Mouse (Mus musculus) brain, embryonic 14.5 days (tissue): Measurements from ENCODE around the gene Usp7.

Experiments
- CTCF ChIP-seq: fragments of 200-500 bp; IDR thresholded peaks from 2 replicates; pipeline ENCODE4 v1.5.1; 2012; ENCODE audit warnings: inconsistent platforms, mild to moderate bottlenecking, moderate library complexity, borderline replicate concordance; ENCODE audit not compliant: insufficient read depth, insufficient read length; ENCODE audit errors: extremely low read depth
- POLR2A ChIP-seq: fragments of 200-500 bp; IDR thresholded peaks from 2 replicates; pipeline ENCODE4 v1.6.1; 2012; ENCODE audit warnings: mild to moderate bottlenecking, inconsistent platforms, borderline replicate concordance; ENCODE audit not compliant: poor library complexity, insufficient read depth, insufficient read length, severe bottlenecking; ENCODE audit errors: extremely low read depth

GRCm38 (mm10) chr16:8714851-8715250, 77.3 kb downstream of the Usp7 start:
- TF ChIP-seq CTCF (no peak), POLR2A (no peak)
